Mouse (Mus musculus) embryonic fibroblast, embryonic 13.5 days (primary cell): ENCODE data around the gene Gm20481. TPM values are rescaled to one million over a fixed set of nuclear protein-coding genes. Genes with fewer than 3 reads are reported as not detected.
A peak's percentile ranks its signal among the peaks of the same experiment; 100 is the strongest.
"Not testable (repeated sequence)": the region's sequence is repeated elsewhere in the genome, so short reads cannot be mapped to it uniquely, and the experiment has no call there.

Experiments used
- H3K27ac ChIP-seq: 2 replicates; pipeline ENCODE4 v1.5.1; 2012; ENCODE audit warnings: low read length, control low read depth, inconsistent platforms; ENCODE audit not compliant: insufficient read depth
- H3K4me1 ChIP-seq: 2 replicates; pipeline ENCODE4 v1.6.1; 2011; ENCODE audit warnings: low read length; ENCODE audit not compliant: control insufficient read depth, insufficient read depth
- H3K4me3 ChIP-seq: 2 replicates; pipeline ENCODE4 v1.5.1; 2011; ENCODE audit warnings: mild to moderate bottlenecking, control low read depth, low read length; ENCODE audit not compliant: insufficient read depth
- CTCF ChIP-seq: IDR thresholded peaks from 2 replicates; pipeline ENCODE4 v1.5.1; 2011; ENCODE audit warnings: mild to moderate bottlenecking, control low read depth, low read length, moderate library complexity, borderline replicate concordance; ENCODE audit not compliant: insufficient read depth
- POLR2A ChIP-seq: IDR thresholded peaks from 2 replicates; pipeline ENCODE4 v1.6.1; 2011; ENCODE audit warnings: low read depth, mild to moderate bottlenecking, control low read depth, low read length, moderate library complexity
- polyA plus RNA-seq: library from polyadenylated mRNA; stranded (reverse); fragments of >200 nt; gene quantifications from 2 replicates; pipeline ENCODE4 v1.2.4, GENCODE M21; 2011; ENCODE audit warnings: low read depth; ENCODE audit not compliant: missing spikeins, insufficient read length

Gene Gm20481
- polyA plus RNA-seq, 1 experiment = not detected

GRCm38 (mm10) chr17:34996411-34997141 is 26.9 kb downstream of the Gm20481 start:
- 0 out of 2 replicates have a peak, but pooled peaks have one; percentile 6 for TF ChIP-seq POLR2A
- no peak for TF ChIP-seq CTCF
- Histone ChIP-seq H3K4me3 (no peak overlapping the region), H3K27ac (no peak overlapping the region)

GRCm38 (mm10) chr17:34997142-34997483 is 27.4 kb downstream of the Gm20481 start:
- Histone ChIP-seq H3K27ac (no peak overlapping the region), H3K4me1 (peaks cover 6% of the 10 kb centered on the region; the same call in 1 of the 2 replicates), H3K4me3 (no peak overlapping the region)
- no peak; the same call in 1 of the 2 replicates for TF ChIP-seq POLR2A
- no peak for TF ChIP-seq CTCF

More at GRCm38 (mm10) chr17:34996411-34997141, 26.9 kb downstream of the Gm20481 start:
- H3K4me1 ChIP-seq = peaks cover 6% of the 10 kb centered on the region; the same call in 1 of the 2 replicates

GRCm38 (mm10) chr17:34998526-34999430 is 29.1 kb downstream of the Gm20481 start:
- peaks cover 6% of the 10 kb centered on the region; the same call in 1 of the 2 replicates for H3K4me1 ChIP-seq
- no peak overlapping the region; the same call in 1 of the 2 replicates for H3K4me3 ChIP-seq
- no peak overlapping the region for H3K27ac ChIP-seq
- no peak for TF ChIP-seq CTCF
- TF ChIP-seq POLR2A = no peak

GRCm38 (mm10) chr17:34999871-35000716 is 30.4 kb downstream of the Gm20481 start:
- peak; percentile 48 for TF ChIP-seq POLR2A
- Histone ChIP-seq H3K4me3 (peak overlapping the region; percentile 81), H3K27ac (peak overlapping the region; percentile 96)
- H3K4me1 ChIP-seq = not testable (repeated sequence)

GRCm38 (mm10) chr17:35000717-35001451 is 31.2 kb downstream of the Gm20481 start, which contains the start of gene Vars:
TSS of gene Vars (plus strand) at chr17:35000987.
- Histone ChIP-seq H3K27ac (peak within 1 kb of the TSS; percentile 96), H3K4me1 (peaks cover 6% of the 10 kb centered on the region; the same call in 1 of the 2 replicates), H3K4me3 (peak within 1 kb of the TSS; percentile 81)
- TF ChIP-seq CTCF (no peak), POLR2A (peak; percentile 85)

- Histone ChIP-seq H3K27ac (peak overlapping the region; percentile 96), H3K4me3 (peak overlapping the region; percentile 81), H3K4me1 (peaks cover 6% of the 10 kb centered on the region; the same call in 1 of the 2 replicates)
- peak; percentile 29 for TF ChIP-seq POLR2A
- TF ChIP-seq CTCF = no peak
These were observed 31.9 kb downstream of the Gm20481 start for GRCm38 (mm10) chr17:35001452-35002152.

GRCm38 (mm10) chr17:35002153-35002865 is 32.6 kb downstream of the Gm20481 start:
- H3K4me1 ChIP-seq = peaks cover 4% of the 10 kb centered on the region; the same call in 1 of the 2 replicates
- peak overlapping the region; percentile 96 for H3K27ac ChIP-seq
- TF ChIP-seq CTCF (no peak), POLR2A (peak; percentile 52; the same call in 1 of the 2 replicates)
- H3K4me3 ChIP-seq = peak overlapping the region; percentile 81
